Mouse (Mus musculus) bone marrow macrophage, adult 2 months (primary cell): ENCODE results near the gene Zfp747.

Experiments
- CTCF ChIP-seq: IDR thresholded peaks from 2 replicates; pipeline ENCODE4 v1.5.1; 2012; ENCODE audit warnings: low read depth, mild to moderate bottlenecking, low read length, moderate library complexity
- POLR2A ChIP-seq: IDR thresholded peaks from 2 replicates; pipeline ENCODE4 v1.6.1; 2012; ENCODE audit warnings: mild to moderate bottlenecking, low read depth, low read length, borderline replicate concordance

DNA sequence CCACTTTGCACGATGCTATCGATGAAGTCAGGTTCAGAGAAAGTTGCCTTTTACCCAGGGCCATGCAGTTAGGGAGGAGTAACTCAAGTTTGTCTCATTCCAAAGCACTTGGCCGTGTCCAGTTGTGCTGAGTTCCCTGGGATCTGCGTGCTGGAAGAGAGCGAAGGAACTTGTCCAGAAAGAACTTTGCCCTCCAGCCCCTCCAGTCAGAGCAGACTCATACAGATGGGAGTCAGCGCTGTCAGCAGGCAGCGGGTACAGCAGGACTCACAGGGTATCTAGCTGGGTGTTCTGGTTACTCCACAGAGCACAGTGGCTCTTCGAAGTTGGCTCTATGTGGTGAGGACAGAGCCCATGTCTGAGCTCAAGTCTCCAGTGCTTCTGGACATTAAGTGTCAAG is 50.3 kb downstream of the Zfp747 start:
- no peak for TF ChIP-seq POLR2A
- TF ChIP-seq CTCF = no peak
